Mouse (Mus musculus) 3134 (cell line): Measurements from ENCODE around the gene Med18.

ENCODE experiments used
- DNase-seq: peaks from one replicate; pipeline ENCODE4 v3.0.0-alpha.2; 2011; ENCODE audit warnings: low spot score; ENCODE audit not compliant: insufficient read length; ENCODE audit errors: extremely low read depth

The Med18 gene

DNA sequence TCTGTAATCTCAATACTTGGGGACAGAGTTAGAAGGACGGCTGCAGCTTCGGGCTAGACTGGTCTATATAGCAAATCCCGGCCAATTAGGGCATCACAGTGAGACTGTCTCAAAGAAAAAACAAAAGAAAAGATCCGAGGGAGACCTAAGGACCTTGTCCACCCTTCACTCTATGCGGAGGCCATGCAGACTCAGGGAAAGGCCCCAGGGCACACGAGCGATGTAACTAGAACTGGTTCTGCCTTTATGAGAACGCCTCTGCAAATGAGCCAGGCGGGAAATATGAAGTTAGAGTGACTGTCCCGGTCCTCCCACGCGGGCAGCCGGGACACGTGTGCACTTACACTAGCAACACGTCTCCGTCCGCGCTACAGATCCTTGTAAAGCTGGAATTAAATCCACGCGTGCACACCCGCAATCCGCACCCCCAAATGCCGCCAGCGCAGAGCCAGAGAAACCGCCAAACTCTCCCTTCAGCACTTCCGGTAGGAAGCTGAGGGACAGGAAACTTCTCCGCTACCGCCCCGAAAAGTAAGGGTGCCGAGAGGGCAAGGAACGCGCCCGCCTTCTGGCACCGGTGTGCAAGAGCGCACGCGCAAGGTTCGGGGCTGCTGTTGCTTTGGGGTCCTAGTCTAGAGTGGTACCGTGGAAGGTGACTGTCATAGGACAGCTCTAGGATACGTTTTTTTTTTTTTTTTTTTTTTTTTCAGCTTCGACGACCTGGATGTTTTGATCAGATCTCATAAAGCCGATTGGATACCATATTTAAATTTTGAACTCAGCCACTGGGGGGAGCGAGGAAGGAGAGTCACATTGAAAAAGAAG is at the start of gene Med18:
Gene Med18, minus strand, starts transcription at position 492 of the 825 bp plus-strand sequence.
- peak; percentile 89 for DNase-seq

DNA sequence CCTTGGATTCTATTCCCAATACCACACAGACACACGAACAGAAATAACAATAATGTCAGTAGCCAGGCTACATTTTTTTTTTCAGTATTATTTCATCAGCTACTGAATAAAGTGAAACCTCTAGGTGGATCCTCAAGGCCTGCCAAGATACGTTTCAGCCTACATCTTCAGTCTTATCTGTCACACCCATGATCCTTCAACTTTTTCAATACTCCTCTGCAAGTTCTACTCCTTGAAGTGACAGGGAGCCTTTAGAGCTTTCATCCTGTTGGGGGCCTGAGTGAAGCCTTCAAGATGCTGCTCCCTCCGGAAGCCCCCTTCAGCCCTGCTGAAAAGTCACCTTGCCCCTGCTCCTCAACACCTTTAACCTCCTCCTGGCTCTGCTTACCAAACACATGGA is 48.4 kb upstream of the Med18 start:
- DNase-seq, result no peak

DNA sequence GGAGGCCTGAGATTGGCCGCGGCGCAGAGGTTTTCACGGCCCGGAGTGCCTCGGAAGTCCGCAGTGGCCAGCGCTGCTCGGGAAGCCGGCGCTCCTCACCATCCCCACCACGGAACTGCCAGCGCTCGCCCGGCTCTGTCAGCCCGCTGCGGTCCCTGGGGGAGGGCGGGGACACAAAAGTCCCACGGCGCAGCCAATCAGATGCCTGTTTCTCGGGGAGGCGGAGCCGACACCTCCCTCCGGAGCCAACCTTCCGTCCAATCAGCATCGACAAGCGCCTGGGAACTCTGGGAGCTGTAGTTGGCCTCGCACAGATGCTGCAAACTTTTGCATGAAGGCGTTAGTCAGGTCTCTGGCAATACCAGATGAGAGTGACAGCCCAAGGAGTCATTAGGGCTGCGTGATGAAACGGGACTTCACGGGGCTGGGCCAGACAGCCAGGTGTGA is 46.7 kb upstream of the Med18 start, which contains the start of gene Sesn2:
Gene Sesn2, minus strand, starts transcription at position 150 of the 447 bp plus-strand sequence.
- peak; percentile 98 for DNase-seq

DNA sequence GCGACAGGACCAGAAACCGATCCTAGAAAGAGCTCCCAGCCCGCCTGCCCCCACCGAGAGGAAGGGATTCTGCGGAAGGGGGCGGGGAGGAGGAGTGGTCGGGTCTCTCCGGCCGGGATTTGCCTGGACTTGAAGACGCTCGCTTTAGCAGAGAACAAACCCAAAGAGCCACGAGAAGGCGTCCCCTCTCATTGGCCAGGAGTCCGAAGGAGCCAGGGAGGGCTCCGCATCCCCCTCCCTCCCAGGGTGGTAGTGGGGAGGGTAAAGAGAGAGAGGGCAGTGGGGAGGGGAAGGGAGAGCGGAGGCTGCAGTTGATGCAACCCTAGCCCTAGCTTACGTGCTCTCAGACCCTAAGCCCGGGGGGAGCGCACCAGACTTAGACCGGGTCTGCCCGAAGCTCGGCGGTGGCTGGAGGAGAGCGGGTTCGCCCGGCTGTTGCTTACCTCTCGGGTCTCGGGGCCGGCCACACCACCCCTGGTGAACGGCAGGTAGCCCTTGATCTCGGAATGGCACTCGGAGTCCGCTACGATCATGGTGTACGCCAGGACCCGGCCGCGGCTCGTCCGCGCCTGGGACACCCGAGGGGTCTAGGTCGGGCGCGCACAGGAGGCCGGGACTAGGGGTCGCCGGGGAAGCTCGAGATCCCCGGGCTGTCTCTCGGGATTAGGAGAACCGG is 46.0 kb upstream of the Med18 start:
- peak; percentile 87 for DNase-seq

DNA sequence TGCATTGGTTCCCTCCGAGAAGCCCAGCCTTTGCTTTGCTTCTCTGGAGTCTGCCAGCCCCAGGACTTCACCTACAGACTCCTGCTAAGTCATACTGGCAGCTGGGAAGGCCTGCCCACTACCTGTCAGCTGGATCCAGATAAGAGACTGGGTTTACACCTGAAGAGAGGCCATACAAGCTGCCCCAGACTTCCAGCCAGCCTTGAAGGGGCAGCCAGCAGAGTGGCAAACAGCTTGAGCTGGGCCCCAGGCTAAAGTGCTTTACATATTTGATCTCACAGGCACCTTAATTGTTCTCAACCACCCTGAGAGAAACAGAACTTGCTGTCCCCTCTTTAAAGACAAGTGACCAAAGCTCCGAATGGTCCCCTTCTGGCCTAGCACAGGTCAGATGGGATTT is 43.5 kb upstream of the Med18 start:
- DNase-seq, result no peak

DNA sequence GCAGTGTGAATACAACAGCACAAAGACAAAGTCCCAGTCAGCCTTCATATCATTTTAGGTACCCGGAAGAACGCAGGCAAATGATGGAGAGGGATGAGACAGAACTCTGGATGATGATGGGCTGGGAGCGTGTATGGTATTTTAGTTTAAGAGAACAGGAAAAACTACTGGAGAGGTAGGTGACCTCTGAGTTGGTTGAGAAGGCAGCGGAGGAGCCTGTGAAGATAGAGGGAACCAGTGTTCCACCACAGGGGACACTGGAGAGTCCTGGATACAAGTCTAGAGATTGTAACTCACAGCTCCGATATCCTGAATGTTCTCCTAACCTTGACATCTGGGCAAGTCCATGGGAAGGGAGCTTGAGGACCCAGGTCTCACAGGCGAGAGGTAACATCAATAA is 42.5 kb upstream of the Med18 start:
- no peak for DNase-seq

DNA sequence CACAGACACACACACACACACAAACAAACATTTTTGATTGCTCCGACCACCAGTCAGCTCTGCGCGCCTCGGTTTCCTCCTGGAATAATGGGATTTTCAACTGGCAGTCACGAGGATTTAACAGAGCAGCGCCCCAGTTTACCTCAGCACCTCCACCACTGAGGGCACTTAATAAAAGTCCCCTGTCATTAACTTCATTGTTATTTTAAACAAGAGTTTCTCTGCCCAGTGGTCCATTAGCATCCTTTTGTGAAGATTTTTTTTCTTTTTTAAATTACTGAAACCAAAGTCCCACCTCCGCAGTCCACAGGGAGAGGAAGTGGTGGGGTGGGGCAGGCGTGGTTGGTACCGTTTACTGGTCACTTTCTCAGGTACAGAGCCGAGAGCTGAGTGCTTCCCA is 42.1 kb upstream of the Med18 start:
- no peak for DNase-seq

DNA sequence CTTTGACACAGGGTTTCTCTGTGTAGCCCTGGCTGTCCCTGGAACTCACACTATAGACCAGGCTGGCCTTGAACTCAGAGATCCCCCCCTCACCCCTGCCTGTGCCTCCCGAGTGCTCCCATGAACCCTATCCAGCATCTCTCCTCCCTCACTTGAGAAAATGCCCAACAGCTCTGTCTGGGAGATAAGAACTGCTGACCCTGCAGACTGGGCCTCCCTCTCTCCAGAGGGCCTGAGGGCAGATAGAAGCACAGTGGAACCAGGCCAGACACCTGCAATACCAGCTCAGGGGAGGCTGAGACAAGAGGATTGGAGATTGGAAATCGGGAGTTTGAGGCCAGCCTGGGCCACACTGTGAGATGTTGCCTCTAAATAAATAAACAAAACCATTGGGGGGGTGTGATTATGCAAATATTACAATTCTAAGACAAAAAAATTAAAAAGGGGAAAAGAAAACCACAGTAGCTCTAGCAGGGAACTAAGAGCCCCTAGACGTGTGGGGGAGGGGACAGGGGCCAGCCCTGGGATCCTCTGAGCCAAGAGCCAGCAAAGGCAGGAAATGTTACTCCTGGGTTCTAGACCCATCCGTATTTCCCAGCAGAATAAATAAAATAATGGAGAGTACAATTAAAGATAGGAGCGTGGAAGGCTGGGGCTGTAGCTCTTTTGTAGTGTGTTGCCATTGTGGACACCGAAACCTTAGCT is 41.5 kb upstream of the Med18 start:
- DNase-seq, result no peak

DNA sequence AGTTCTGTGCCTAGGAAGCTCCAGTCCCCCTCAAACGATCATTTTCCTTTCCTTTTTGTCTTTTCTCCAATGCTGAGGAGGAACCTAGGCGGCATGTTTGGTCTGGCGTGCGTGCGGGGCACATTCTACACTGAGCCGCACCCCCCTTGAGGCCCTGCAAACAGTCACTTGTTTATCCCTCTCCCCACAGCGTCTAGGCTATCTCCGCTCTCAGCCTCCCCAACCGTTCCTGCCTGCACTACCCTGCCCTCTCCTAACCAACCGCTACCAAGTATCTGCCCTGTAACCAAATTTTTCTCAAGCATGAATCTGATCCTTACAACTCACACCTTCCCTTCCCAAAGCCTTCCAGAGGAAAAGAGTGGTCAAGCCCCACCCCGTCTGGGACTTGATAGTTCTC is 39.6 kb upstream of the Med18 start:
- no peak for DNase-seq

DNA sequence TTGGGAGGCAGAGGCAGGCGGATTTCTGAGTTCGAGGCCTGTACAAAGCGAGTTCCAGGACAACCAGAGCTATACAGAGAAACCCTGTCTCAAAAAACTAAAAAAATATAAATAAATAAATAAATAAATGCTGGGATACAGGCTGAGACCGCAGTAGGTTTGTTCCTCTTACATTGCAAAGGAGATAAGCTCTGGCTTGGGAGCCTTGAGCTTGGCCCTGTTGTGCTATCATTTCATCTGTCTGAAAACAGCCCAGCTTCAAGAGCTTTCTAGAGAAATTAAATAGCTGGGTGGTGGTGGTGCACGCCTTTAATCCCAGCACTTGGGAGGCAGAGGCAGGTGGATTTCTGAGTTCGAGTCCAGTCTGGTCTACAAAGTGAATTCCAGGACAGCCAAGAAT is 37.9 kb upstream of the Med18 start:
- no peak for DNase-seq

DNA sequence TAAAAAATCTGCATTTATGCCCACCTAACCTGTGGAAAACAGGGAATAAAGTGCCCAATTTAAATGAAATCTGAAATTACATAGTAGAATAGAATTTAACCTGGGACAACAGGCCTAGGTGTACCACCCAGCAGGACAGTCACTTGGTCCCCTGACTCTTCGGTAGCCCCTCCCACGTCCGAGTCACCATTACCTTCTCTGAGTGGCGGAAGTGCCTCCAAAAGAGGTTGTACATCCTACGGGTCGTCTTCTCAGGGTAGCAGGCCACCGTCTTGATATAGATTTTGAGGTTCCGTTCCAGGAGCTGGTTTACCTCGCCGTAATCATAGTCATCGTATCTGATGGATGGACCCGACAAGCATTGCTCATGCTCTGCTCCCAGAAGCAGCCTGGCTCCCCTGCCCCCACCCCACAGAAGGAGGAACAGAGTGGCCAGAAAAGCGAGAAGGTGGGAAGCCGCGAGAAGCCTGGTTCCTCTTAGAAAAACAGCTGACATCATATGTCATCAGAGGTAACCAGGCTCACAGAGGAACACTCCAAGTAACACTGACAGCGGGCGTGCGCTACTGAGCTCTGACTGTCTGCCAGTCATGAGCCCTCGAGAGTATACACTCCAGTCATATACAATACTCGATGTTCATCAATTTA is 30.7 kb upstream of the Med18 start:
- DNase-seq, result no peak

DNA sequence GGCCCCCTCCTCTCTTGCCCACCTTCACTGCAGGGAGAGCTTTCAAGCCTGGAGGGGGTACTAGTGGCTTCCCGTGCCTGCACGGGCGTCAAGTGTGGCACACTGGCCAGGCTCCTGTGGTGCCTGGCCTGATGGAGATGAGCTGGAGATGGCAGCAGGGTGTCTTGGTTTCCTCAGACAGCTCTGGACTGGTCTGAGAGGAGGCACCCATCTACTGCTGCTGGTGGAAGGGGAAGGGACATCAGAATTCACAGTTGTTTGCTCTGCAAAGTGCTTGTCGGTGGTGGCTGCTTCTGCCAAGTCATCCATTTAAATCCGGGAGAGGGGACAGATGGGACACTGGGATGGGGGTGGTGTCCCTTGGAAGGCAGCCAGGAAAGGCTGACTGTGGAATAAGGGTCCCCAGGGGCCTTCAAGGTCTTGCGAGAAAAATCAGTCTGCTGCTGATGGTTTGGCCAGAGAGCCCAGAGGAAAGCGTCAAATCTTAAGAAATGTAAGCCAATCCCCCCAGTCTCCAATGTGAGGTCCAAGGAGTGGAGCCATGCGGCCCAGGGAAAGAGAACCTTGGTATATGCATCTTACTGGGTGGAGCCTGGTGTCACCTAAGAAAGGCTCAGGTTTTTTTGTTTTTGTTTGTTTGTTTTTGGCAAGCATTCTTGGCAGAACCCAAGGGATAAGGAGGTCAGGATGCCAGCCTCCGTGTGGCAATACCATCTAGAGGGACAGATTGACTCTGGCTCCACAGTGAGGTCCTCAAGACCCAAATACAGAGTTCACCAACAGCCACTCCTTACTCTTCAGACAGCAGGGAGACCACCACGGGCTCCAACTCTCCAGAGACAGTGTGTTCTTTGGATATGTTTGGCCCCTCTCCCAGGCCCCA is 28.7 kb upstream of the Med18 start:
- no peak for DNase-seq

DNA sequence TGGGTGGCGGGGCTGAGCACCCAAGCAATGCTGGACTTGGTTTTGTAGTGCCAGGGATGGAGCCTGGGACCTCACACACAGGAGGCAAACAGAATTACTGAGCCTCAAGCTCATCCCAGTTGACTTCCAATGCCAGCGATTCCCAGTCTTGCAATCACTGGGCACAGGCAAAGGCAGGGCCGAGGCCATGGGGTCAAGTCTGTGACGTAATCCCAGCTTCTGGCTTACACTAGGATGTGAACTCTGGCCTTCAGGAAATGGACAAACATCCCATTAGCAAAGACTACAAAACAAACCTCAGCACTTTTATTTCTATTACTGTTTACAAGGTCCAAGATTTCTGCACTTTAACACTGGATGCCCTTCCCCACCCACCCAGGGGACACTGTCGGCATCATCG is 28.0 kb upstream of the Med18 start:
- no peak for DNase-seq

DNA sequence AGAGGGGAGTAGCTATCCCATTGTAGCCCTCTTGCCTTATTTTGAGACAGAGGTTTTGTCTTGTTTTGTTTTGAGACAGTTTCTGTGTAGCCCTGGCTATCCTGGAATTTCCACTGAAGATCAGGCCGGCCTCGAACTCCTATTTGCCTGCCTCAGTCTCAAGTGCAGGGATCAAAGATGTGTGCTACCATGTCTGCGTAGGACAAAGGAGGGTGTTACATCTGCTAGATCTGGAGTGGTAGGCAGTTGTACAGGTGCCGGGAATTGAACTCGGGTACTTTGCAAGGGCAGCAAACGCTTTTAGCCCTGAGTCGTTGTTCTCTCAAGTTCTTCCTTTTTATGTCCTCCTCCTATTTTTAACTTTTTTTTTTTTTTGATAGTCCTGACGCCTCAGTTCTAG is 27.3 kb upstream of the Med18 start:
- DNase-seq, result no peak

DNA sequence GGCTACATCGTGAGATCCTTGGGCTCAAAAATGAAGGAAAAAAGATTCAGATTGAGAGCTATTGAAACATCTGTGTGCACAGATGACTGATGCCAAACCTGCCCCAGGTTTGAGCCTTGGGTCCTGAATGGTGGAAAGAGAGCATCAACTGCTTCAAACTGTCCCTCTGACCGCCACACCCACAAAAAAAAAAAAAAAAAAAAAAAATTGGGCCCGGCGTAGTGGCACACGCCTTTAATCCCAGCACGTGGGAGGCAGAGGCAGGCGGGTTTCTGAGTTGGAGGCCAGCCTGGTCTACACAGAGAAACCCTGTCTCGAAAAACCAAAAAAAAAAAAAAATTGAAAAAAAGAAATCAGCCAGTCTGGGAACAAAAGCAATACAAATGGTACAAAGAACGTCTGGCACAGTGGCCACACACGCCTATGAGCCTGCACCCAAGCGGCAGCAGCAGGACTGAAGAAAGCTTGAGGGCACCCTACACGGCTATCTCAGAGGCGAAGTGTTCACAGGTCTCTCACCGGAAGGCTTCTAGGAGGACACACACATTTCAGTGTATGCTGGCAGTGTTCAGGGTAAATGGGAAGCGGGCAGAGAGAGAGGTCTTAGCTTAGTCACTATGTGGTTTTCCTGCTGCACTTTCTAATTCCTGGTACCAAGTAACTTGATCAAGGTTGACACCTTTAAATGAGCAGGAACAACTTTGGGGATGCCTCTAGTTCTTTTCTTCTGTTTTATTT is 26.7 kb upstream of the Med18 start:
- no peak for DNase-seq

DNA sequence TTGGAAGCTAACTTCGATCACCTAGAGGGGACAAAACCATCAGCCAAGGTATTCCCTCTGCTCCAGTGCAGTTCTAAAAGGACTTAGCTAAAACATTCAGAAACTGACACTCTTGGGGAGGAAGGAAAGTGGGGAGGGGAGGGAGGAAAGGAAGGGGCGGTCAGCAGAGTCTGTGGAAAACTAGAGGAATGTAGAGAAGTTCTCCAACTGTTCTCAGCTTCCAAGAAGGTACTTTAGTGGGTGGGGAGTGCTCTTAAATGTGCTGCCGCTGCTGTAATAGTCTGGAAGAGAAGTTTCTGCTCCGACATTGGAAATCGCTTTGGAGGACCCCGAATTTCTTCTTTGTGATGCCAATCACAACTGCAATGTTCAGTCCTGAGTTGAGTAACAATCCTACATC is 25.3 kb upstream of the Med18 start:
- no peak for DNase-seq

DNA sequence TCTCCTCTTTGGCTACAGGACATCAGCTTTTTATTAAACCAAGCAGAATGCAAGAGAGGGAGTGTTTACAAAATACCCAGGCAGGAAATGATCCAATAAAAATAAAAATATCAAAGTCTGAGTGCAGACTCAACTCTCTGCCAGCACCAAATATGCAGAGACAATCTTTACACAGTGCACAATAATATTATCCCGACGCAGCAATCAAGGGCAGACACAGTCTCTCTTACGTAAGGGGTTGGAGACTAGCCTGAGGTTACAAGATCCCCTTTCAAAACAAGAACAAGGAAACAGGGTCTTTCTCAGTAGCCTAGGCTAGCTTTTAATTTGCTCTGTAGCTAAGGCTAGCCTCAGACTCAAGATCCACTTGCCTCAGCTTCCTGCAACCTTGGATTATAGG is 24.8 kb upstream of the Med18 start:
- DNase-seq, result no peak

DNA sequence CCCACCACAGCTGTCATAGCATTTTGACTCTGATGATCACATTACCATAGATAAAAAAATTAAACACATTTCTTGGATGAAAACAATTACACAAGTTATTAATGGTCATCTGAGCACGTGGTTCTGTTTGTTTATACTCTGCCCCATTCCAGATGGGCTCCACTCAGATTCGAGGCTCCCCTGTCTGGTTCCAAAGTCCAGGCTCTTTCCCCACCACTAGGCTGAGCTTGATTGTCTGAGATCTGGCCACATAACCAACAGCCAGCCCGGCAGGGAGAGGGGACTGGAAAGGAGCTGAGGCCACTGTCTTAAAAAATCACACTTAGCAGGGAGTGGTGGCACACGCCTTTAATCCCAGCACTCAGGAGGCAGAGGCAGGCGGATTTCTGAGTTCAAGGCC is 21.1 kb upstream of the Med18 start:
- DNase-seq, result no peak

DNA sequence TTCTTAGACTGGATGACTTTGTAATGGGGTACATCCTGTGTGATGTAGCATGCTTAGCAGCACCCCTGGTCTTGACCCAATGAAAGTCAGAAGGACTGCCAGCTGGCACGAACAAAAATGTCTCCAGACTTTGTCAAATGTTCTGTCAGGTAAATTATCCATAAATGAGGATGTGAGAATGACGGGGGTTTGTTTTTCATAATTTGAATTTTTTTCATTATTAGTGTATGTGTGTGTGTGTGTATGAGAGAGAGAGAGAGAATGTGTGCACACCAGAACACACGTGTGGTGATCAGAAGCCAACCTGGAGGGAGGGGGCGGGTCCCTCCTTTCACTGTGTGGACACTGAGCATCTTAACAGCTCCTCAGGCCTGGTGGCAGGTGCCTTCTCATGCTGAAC is 20.5 kb upstream of the Med18 start:
- DNase-seq, result no peak
